Mouse (Mus musculus) 3T3-L1 (cell line): ENCODE measurements around the gene Lgmn.

Source experiments
- DNase-seq: peaks from one replicate; pipeline ENCODE4 v3.0.0-alpha.2; 2015; ENCODE audit warnings: low read depth, low spot score

Gene Lgmn

GRCm38 (mm10) chr12:102391982-102392381, 47.6 kb downstream of the Lgmn start:
- peak; percentile 65 for DNase-seq

- no peak for DNase-seq
These were observed 48.5 kb downstream of the Lgmn start for GRCm38 (mm10) chr12:102391109-102391508.

GRCm38 (mm10) chr12:102390042-102390441, 49.6 kb downstream of the Lgmn start:
- no peak for DNase-seq

GRCm38 (mm10) chr12:102387219-102387917, 52.2 kb downstream of the Lgmn start:
- peak; percentile 86 for DNase-seq

- DNase-seq = peak; percentile 71
These were observed 54.8 kb downstream of the Lgmn start for GRCm38 (mm10) chr12:102384819-102385218.

- DNase-seq = no peak
These were observed 56.3 kb downstream of the Lgmn start for GRCm38 (mm10) chr12:102383288-102383687.

- no peak for DNase-seq
These were observed 57.4 kb downstream of the Lgmn start for GRCm38 (mm10) chr12:102382180-102382579.

- DNase-seq = no peak
These were observed 67.3 kb downstream of the Lgmn start for GRCm38 (mm10) chr12:102372322-102372721.

GRCm38 (mm10) chr12:102370931-102371500, 68.6 kb downstream of the Lgmn start:
- DNase-seq = no peak

- DNase-seq = peak; percentile 15
These were observed 70.0 kb downstream of the Lgmn start for GRCm38 (mm10) chr12:102369488-102370235.

GRCm38 (mm10) chr12:102368556-102368955, 71.1 kb downstream of the Lgmn start:
- no peak for DNase-seq

- DNase-seq = no peak
These were observed 71.5 kb downstream of the Lgmn start for GRCm38 (mm10) chr12:102368066-102368465.

- no peak for DNase-seq
These were observed 72.5 kb downstream of the Lgmn start for GRCm38 (mm10) chr12:102367075-102367474.

- DNase-seq = no peak
These were observed 73.3 kb downstream of the Lgmn start for GRCm38 (mm10) chr12:102366126-102366816.

- no peak for DNase-seq
These were observed 74.6 kb downstream of the Lgmn start for GRCm38 (mm10) chr12:102365016-102365415.

- DNase-seq = no peak
These were observed 78.1 kb downstream of the Lgmn start for GRCm38 (mm10) chr12:102361189-102362161.

- DNase-seq = peak; percentile 29
These were observed 80.2 kb downstream of the Lgmn start for GRCm38 (mm10) chr12:102359390-102359789.

GRCm38 (mm10) chr12:102356781-102357180, 82.8 kb downstream of the Lgmn start:
- no peak for DNase-seq

GRCm38 (mm10) chr12:102355784-102356183, 83.8 kb downstream of the Lgmn start:
- no peak for DNase-seq

GRCm38 (mm10) chr12:102354126-102354984, 85.3 kb downstream of the Lgmn start:
- no peak for DNase-seq
